ENCODE assay signal across 9 mouse cellular contexts in genomic region chr16:7005478-7005877, GRCm38 (mm10).
DNase-seq lines count a peak whose midpoint lies in the region; ATAC-seq and TF ChIP-seq lines count a peak whose summit lies in the region.
"Had no signal": no experiment of that assay in that cellular context is flagged by ENCODE, and none has a peak within 500 bp of the region (broad histone marks: within the 10 kb centered on the region; RNA-seq: fewer than 3 reads in every experiment).

No protein-coding gene starts in this region.

- no peaks in the 10 kb centered on the region for H3K9me3 ChIP-seq in forebrain, embryonic 10.5 days
- H3K9me3 ChIP-seq in forebrain, embryonic 15.5 days, result no peaks in the 10 kb centered on the region
- no peaks in the 10 kb centered on the region for H3K9me3 ChIP-seq in liver, postnatal 0 days (ENCODE audit: low read length)
- H3K9me3 ChIP-seq: liver, embryonic 13.5 days had no signal

- no peaks in the 10 kb centered on the region for H3K4me1 ChIP-seq in forebrain, embryonic 10.5 days
- H3K4me1 ChIP-seq in forebrain, embryonic 15.5 days, result no peaks in the 10 kb centered on the region
- H3K4me1 ChIP-seq in liver, postnatal 0 days (ENCODE audit: insufficient read depth), result no peaks in the 10 kb centered on the region
- H3K4me1 ChIP-seq: liver, embryonic 13.5 days had no signal

- peak; percentile 48 for DNase-seq in forebrain, embryonic 10.5 days (ENCODE audit: extremely low spot score, low spot score)
- peak; percentile 7 for DNase-seq in ovary, postnatal 14 days (ENCODE audit: low spot score)
- no peak for DNase-seq in ovary, postnatal 10 days (ENCODE audit: low spot score)
- peak; percentile 50 for DNase-seq in cerebellum, adult 9-11 months
- DNase-seq in liver, postnatal 0 days, result peak; percentile 24
- DNase-seq: liver, embryonic 13.5 days had no signal

- peak; percentile 50 for TF ChIP-seq CTCF in liver, postnatal 0 days (IDR thresholded peaks at IDR 0.05; ENCODE audit: low read depth)

- H3K4me3 ChIP-seq in forebrain, embryonic 10.5 days, result no peak overlapping the region
- H3K4me3 ChIP-seq in forebrain, embryonic 15.5 days, result no peak overlapping the region
- H3K4me3 ChIP-seq in liver, postnatal 0 days (ENCODE audit: low read depth, low read length), result no peak overlapping the region
- H3K4me3 ChIP-seq: liver, embryonic 13.5 days had no signal

- no peak overlapping the region for H3K4me2 ChIP-seq in forebrain, embryonic 15.5 days (replicated peaks)
- H3K4me2 ChIP-seq in liver, postnatal 0 days (ENCODE audit: low read depth, low read length), result no peak overlapping the region
- H3K4me2 ChIP-seq: liver, embryonic 13.5 days had no signal

- TF ChIP-seq EP300 in liver, postnatal 0 days (IDR thresholded peaks at IDR 0.05; ENCODE audit: low read depth), result no peak

- H3K27ac ChIP-seq in forebrain, embryonic 10.5 days, result no peak overlapping the region
- H3K27ac ChIP-seq in forebrain, embryonic 15.5 days (replicated peaks), result no peak overlapping the region
- no peak overlapping the region for H3K27ac ChIP-seq in liver, postnatal 0 days (ENCODE audit: low read depth)
- H3K27ac ChIP-seq: liver, embryonic 13.5 days had no signal

- no peak overlapping the region for H3K9ac ChIP-seq in forebrain, embryonic 15.5 days (replicated peaks)
- no peak overlapping the region for H3K9ac ChIP-seq in liver, postnatal 0 days (replicated peaks)
- H3K9ac ChIP-seq: liver, embryonic 13.5 days had no signal

- WGBS in forebrain, embryonic 10.5 days, result 19% methylated on average over 3 of the region's 3 CpGs
- WGBS in forebrain, embryonic 15.5 days, result 18% methylated on average over 3 of the region's 3 CpGs
- 12% methylated on average over 3 of the region's 3 CpGs for whole genome bisulfite sequencing in liver, postnatal 0 days (ENCODE audit: insufficient replicate concordance)

- no peaks in the 10 kb centered on the region for H3K36me3 ChIP-seq in forebrain, embryonic 10.5 days (replicated peaks)
- H3K36me3 ChIP-seq in forebrain, embryonic 15.5 days, result no peaks in the 10 kb centered on the region
- no peaks in the 10 kb centered on the region for H3K36me3 ChIP-seq in liver, postnatal 0 days (replicated peaks; ENCODE audit: insufficient read depth, low read length)
- H3K36me3 ChIP-seq: liver, embryonic 13.5 days had no signal

- ATAC-seq in forebrain, embryonic 15.5 days (replicated peaks), result no peak
- ATAC-seq in hematopoietic stem cell, adult 5-6 weeks (replicated peaks in 1 of 2; ENCODE audit: insufficient read depth in 1 of 2, low FRiP score in 2 of 2, low TSS enrichment in 1 of 2, low read depth in 1 of 2, poor library complexity in 2 of 2, severe bottlenecking in 2 of 2), result peak; percentile 45 to 49; a peak in 2 of 4 replicates
- no peak for ATAC-seq in liver, postnatal 0 days
- no peak for ATAC-seq in inflammation-experienced regulatory T-cells, adult 6 months

- H3K27me3 ChIP-seq in forebrain, embryonic 10.5 days (ENCODE audit: poor library complexity, severe bottlenecking), result no peaks in the 10 kb centered on the region
- no peaks in the 10 kb centered on the region for H3K27me3 ChIP-seq in forebrain, embryonic 15.5 days
- H3K27me3 ChIP-seq in liver, postnatal 0 days (ENCODE audit: insufficient read depth, low read length), result no peaks in the 10 kb centered on the region
- H3K27me3 ChIP-seq: liver, embryonic 13.5 days had no signal

Comparison
In these comparisons a context has a peak if more than half of its experiments do, and no peak if none do; other contexts are left out.
1. ATAC-seq: peak in hematopoietic stem cell, adult 5-6 weeks (2 of 2); none in forebrain, embryonic 15.5 days (single experiment), liver, postnatal 0 days (single experiment) and inflammation-experienced regulatory T-cells, adult 6 months (single experiment).